Mouse (Mus musculus): ENCODE results near the gene Zfp936.
"Not testable (repeated sequence)": the region's sequence is repeated elsewhere in the genome, so short reads cannot be mapped to it uniquely, and the experiment has no call there.

The Zfp936 gene

DNA sequence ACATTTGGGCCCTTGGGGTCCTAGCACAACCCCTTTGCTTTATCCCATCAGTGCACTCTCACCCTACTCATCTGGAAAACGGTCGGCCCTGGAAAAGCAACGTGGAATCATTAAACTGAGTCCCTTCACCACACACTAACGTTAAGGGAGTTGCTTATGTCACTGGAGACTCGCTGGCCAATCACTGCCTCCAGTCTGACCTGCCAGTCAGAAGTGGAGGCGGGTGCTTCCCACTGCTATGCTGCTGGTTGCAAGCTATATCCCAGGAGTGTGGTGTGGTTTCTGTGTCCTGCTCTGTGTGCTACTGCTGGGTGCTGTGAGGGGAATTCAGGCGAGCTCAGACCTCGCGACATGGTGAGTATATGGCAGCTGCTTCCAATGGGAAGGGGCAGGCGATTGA is at the start of gene Zfp936:
Zfp936 (plus strand) TSS at position 301 of the 400 bp plus-strand sequence.
- not testable (repeated sequence) for DNase-seq (ENCODE audit: low read depth)

DNA sequence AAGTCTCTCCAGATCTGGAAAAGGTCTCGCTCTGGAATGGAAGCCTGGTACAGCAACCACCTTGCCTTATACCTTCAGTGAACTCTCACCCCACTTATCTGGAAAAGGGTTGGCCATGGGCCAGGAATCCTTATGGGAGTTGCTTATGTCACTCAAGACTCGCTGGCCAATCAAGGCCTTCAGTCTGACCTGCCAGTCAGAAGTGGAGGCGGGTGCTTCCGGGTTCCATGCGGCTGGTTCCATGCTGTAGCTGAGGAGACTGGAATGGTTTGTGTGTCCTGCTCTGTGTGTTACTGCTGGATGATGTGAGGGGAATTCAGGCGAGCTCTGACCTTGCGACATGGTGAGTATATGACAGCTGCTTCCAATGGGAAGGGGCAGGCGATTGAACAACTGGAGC is 36.2 kb upstream of the Zfp936 start:
- no peak for DNase-seq (ENCODE audit: low read depth)

DNA sequence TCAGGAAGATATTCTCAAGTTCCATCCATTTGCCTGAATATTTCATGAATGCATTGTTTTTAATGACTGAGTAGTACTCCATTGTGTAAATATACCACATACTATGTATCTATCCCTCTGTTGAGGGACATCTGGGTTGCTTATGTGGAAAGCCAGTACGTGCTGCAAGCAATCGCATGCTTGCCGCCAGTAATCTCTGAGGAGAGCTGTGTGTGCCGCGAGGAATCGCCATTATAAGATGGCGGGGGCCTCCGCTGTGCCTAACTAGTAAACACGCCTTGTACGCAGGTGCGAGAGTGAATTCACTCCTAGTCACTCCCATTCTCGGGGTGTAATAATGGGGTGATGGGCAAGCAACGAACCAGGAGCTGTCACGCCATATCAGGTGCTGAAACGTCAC is 14.7 kb downstream of the Zfp936 start:
- DNase-seq (ENCODE audit: low read depth), result not testable (repeated sequence)

DNA sequence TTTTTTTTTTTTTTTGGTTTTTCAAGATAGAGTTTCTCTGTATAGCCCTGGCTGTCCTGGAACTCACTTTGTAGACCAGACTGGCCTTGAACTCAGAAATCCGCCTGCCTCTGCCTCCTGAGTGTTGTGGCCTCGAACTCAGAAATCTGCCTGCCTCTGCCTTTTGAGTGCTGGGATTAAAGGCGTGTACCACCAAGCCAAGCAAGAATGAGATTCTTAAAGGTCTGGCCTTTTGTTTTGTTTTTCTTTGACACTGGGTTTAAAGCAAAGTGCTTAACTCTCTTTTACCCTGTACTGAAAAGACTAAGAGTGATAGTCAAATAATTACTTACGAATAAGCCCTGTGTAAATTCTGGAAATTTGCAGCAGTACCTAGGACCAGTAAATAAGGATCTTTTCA is 50.1 kb downstream of the Zfp936 start:
- not testable (repeated sequence) for DNase-seq (ENCODE audit: low read depth)

DNA sequence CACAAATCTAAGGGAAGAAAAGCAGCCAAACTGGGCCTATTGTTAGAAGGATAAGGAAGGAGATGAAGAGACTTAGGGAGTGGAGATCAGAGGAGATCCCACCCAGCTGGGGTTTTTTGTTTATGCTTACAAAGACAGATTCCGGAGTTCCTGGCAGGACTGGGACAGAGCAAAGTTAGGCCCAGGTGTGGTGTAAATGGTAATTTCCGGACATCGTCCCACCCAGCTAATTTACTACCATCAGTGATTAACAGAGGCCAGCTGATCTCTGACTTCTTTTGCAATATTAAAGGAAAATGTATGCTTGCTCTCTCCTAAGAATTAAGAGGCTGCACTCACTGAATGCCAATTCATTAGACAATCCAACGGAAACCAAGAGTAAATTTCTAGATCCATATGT is 53.1 kb downstream of the Zfp936 start:
- not testable (repeated sequence) for DNase-seq (ENCODE audit: low read depth)

DNA sequence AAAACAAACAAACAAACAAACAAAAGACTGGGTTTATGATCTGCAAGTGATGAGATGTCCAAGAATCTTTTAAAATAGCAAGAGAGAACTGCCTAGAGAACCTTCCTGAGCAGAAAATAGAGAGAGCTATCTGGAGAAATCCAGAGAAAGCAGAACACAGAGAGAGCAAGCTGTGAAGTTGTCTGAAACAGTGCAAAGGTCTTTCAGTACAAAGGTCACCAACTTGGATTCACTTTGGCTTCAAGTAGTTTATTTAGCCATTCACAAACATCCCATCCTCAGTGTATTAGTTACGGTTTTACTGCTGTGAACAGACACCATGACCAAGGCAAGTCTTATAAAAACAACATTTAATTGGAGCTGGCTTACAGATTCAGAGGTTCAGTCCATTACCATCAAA is 53.8 kb downstream of the Zfp936 start:
- not testable (repeated sequence) for DNase-seq (ENCODE audit: low read depth)

DNA sequence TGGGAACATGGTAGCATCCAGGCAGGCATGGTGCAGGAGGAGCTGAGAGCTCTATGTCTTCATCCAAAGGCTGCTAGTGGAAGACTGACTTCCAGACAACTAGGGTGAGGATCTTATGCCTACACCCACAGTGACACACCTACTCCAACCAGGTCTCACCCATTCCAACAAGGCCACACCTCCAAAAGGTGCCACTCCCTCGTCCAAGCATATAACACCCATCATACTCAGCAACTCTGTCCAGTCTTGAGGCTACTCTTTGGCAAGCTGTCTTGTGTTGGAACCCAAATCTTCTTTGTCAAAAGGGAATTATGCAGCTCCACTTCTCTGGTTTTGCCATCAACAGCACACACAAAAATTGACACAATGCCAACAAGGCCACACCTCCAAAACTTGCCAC is 54.2 kb downstream of the Zfp936 start:
- not testable (repeated sequence) for DNase-seq (ENCODE audit: low read depth)

DNA sequence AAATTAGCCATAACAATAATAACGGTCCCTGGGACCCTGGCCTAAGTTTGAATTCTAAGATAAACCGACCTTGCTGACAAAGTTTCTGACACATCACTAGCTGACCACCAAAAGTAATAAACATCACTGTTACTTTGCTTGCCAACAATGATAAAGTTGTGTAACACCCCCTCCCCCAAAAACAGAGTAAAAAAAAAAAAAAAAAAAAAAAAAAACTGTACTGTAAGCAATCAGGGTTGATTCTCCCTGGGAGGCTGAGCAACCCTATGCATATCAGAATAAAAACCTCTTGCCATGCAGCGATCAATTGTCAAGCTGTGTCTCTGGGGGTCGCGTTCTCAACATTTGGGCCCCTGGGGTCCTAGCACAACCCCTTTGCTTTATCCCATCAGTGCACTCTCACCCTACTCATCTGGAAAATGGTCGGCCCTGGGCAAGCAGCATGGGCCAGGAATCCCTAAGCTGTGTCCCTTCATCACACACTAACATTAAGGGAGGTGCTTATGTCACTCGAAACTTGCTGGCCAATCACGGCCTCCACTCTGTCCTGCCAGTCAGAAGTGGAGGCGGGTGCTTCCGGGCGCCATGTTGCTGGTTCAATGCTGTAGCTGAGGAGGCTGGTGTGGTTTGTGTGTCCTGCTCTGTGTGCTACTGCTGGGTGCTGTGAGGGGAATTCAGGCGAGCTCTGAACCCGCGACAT is 63.1 kb downstream of the Zfp936 start:
- DNase-seq (ENCODE audit: low read depth), result no peak

DNA sequence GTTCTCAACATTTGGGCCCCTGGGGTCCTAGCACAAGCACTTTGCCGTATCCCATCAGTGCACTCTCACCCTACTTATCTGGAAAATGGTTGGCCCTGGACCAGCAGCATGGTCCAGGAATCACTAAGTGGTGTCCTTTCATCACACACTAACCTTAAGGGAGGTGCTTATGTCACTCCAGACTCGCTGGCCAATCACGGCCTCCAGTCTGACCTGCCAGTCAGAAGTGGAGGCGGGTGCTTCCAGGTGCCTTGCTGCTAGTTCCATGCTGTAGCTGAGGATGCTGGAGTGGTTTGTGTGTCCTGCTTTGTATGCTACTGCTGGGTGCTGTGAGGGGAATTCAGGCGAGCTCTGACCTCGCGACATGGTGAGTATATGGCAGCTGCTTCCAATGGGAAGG is 99.8 kb downstream of the Zfp936 start:
- not testable (repeated sequence) for DNase-seq (ENCODE audit: low read depth)

Data from 416B (cell line).